Mouse (Mus musculus) erythroblast, embryonic 14.5 days (primary cell): ENCODE measurements around the gene Cmtr1.

Source experiments
- GATA1 ChIP-seq: IDR thresholded peaks from 2 replicates; pipeline ENCODE4 v1.6.1; 2012; ENCODE audit warnings: low read length, inconsistent platforms, mixed read lengths
- TAL1 ChIP-seq: IDR thresholded peaks from 3 replicates; pipeline ENCODE4 v1.6.1; 2012; ENCODE audit warnings: low read length, inconsistent platforms, mixed read lengths

GRCm38 (mm10) chr17:29680921-29681320 lies 20.5 kb downstream of the Cmtr1 start:
- TF ChIP-seq GATA1: no peak
- no peak for TF ChIP-seq TAL1
